Mouse (Mus musculus): ENCODE results near the gene Mcm9.

- 0 out of 2 replicates have a peak, but pooled peaks have one; percentile 21 for TF ChIP-seq EP300 (IDR thresholded peaks at IDR 0.05; ENCODE audit: insufficient read depth, low read depth, low read length)
- TF ChIP-seq POLR2A (IDR thresholded peaks at IDR 0.05; ENCODE audit: insufficient read depth, low read depth, low read length): 0 out of 2 replicates have a peak, but pooled peaks have one; percentile 12
- TF ChIP-seq CTCF (IDR thresholded peaks at IDR 0.05): peak; percentile 76
Observed at GRCm38 (mm10) chr10:53499518-53499917, 130.7 kb downstream of the Mcm9 start.
